ENCODE assay signal across 11 mouse cellular contexts in the genomic region with DNA sequence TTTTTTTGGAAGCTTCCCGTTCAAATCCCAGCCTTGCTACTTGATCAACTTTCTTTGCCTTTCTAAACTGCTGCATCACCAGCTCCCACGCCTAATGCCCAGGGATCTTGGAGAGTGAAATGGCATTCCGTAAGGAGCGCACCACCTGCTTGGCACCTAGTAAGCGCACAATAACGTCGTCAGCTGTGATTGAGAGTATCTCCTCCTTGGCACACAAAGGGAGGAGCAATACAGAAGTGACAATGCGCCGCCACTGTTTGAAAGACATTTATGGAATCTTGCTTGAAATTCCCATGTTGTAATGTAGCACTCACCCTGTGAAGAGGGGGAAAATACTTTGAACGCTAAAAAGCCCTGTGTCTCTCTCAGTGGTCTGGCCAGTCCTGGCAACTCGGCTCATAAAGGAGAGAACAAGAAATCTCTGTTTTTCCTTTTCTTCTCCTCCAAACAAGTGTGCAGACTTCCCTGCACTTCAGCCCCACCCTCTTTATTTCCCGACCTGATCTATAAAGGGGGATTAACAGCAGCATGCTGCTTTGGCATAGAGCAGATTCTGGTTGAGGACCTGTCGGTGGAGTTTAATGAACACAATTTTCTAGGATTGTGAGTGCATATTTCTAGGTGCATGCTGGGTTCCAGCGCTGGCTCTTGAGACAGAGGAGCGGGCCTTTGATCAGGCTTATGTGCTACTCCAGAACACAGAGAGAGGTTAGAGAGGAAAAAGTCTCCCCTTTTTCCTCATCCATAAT.
DNase-seq lines count a peak whose midpoint lies in the region; ATAC-seq and TF ChIP-seq lines count a peak whose summit lies in the region.
"Had no signal": no experiment of that assay in that cellular context is flagged by ENCODE, and none has a peak within 500 bp of the region (broad histone marks: within the 10 kb centered on the region; RNA-seq: fewer than 3 reads in every experiment).

No protein-coding gene starts in this region.

- H3K9me3 ChIP-seq in hindbrain, embryonic 11.5 days (ENCODE audit: control insufficient read depth, low read length) = no peaks in the 10 kb centered on the region
- no peaks in the 10 kb centered on the region for H3K9me3 ChIP-seq in midbrain, postnatal 0 days (ENCODE audit: low read length)

- peak overlapping the region; percentile 39; the same call in 1 of the 2 replicates for H3K27ac ChIP-seq in hindbrain, embryonic 11.5 days (ENCODE audit: low read depth, low read length)
- peak overlapping the region; percentile 90 for H3K27ac ChIP-seq in midbrain, postnatal 0 days (ENCODE audit: low read depth, low read length)
- H3K27ac ChIP-seq: macrophage had no signal

- ATAC-seq in hindbrain, embryonic 11.5 days (ENCODE audit: low FRiP score) = no peak
- peak; percentile 42; the same call in 1 of the 2 replicates for ATAC-seq in midbrain, postnatal 0 days (ENCODE audit: low FRiP score)

- WGBS in hindbrain, embryonic 11.5 days = 50% methylated on average over 15 of the region's 15 CpGs
- 16% methylated on average over 15 of the region's 15 CpGs for WGBS in midbrain, postnatal 0 days

- peak; percentile 36 for DNase-seq in cerebellum, adult 11 months
- DNase-seq in cerebellum, adult 11-12 months = no peak
- peak; percentile 52 to 69 for DNase-seq in cerebellum, postnatal 14 days
- no peak for DNase-seq in hindbrain, embryonic 11.5 days (ENCODE audit: low spot score)
- DNase-seq in midbrain, postnatal 0 days (ENCODE audit: low spot score) = peak; percentile 64
- DNase-seq in spleen, postnatal 4 days (ENCODE audit: low spot score in 2 of 2) = no peak
- no peak for DNase-seq in right cerebral cortex, postnatal 4 days
- no peak for DNase-seq in layer of hippocampus, postnatal 14 days (ENCODE audit: low spot score in 2 of 2)
- DNase-seq: kidney, postnatal 4 days; thymus, postnatal 14 days had no signal

- H3K4me3 ChIP-seq in hindbrain, embryonic 11.5 days (ENCODE audit: low read depth, low read length) = no peak overlapping the region
- H3K4me3 ChIP-seq in midbrain, postnatal 0 days (ENCODE audit: low read depth, low read length) = no peak overlapping the region

- H3K27me3 ChIP-seq in hindbrain, embryonic 11.5 days (ENCODE audit: control insufficient read depth, insufficient read depth, low read length) = no peaks in the 10 kb centered on the region
- no peaks in the 10 kb centered on the region for H3K27me3 ChIP-seq in midbrain, postnatal 0 days (ENCODE audit: insufficient read depth, low read length)

- H3K4me1 ChIP-seq in hindbrain, embryonic 11.5 days (replicated peaks; ENCODE audit: control insufficient read depth, insufficient read depth, low read length) = peaks cover 5% of the 10 kb centered on the region; the same call in 1 of the 2 replicates
- no peaks in the 10 kb centered on the region for H3K4me1 ChIP-seq in midbrain, postnatal 0 days (ENCODE audit: insufficient read depth, low read length)

- no peak overlapping the region for H3K4me2 ChIP-seq in hindbrain, embryonic 11.5 days (replicated peaks; ENCODE audit: low read depth, low read length)
- peak overlapping the region; percentile 22 for H3K4me2 ChIP-seq in midbrain, postnatal 0 days (ENCODE audit: low read depth, low read length, poor library complexity, severe bottlenecking)

- 0 out of 2 replicates have a peak overlapping the region, but pooled peaks have one; percentile 1 for H3K9ac ChIP-seq in hindbrain, embryonic 11.5 days (ENCODE audit: low read depth, low read length)
- no peak overlapping the region for H3K9ac ChIP-seq in midbrain, postnatal 0 days (replicated peaks; ENCODE audit: low read length, poor library complexity, severe bottlenecking)

- H3K36me3 ChIP-seq in hindbrain, embryonic 11.5 days (ENCODE audit: control insufficient read depth, insufficient read depth, low read length) = no peaks in the 10 kb centered on the region
- H3K36me3 ChIP-seq in midbrain, postnatal 0 days (ENCODE audit: insufficient read depth, low read length) = no peaks in the 10 kb centered on the region

- TF ChIP-seq CTCF in midbrain, postnatal 0 days (IDR thresholded peaks at IDR 0.05) = no peak

Comparison
In these comparisons a context has a peak if more than half of its experiments do, and no peak if none do; other contexts are left out.
1. DNase-seq: peak in cerebellum, adult 11 months (single experiment), cerebellum, postnatal 14 days (2 of 2) and midbrain, postnatal 0 days (single experiment); none in cerebellum, adult 11-12 months (single experiment), hindbrain, embryonic 11.5 days (single experiment), spleen, postnatal 4 days (0 of 2), right cerebral cortex, postnatal 4 days (single experiment) and layer of hippocampus, postnatal 14 days (0 of 2).